Mouse (Mus musculus) erythroblast, embryonic 14.5 days (primary cell): ENCODE data around the gene Srbd1. TPM values are rescaled to one million over a fixed set of nuclear protein-coding genes. Genes with fewer than 3 reads are reported as not detected.

Source experiments
- H3K27me3 ChIP-seq: 2 replicates; pipeline ENCODE4 v1.6.1; 2012; ENCODE audit warnings: inconsistent platforms; ENCODE audit not compliant: control insufficient read depth
- H3K36me3 ChIP-seq: 2 replicates; pipeline ENCODE4 v1.6.1; 2012; ENCODE audit warnings: mild to moderate bottlenecking, inconsistent platforms; ENCODE audit not compliant: control insufficient read depth
- H3K4me1 ChIP-seq: 2 replicates; pipeline ENCODE4 v1.6.1; 2012; ENCODE audit warnings: inconsistent platforms; ENCODE audit not compliant: control insufficient read depth
- H3K4me3 ChIP-seq: replicated peaks from 2 replicates; pipeline ENCODE3; 2012; ENCODE audit warnings: moderate library complexity, mild to moderate bottlenecking, inconsistent platforms
- H3K9me3 ChIP-seq: 2 replicates; pipeline ENCODE4 v1.6.1; 2012; ENCODE audit warnings: low read length, inconsistent platforms, mixed read lengths; ENCODE audit not compliant: control insufficient read depth
- GATA1 ChIP-seq: IDR thresholded peaks from 2 replicates; pipeline ENCODE4 v1.6.1; 2012; ENCODE audit warnings: low read length, inconsistent platforms, mixed read lengths
- TAL1 ChIP-seq: IDR thresholded peaks from 3 replicates; pipeline ENCODE4 v1.6.1; 2012; ENCODE audit warnings: low read length, inconsistent platforms, mixed read lengths
- polyA plus RNA-seq: library from polyadenylated mRNA; stranded (reverse); fragments of >175 nt; gene quantifications from 2 replicates; pipeline ENCODE4 v1.2.3, GENCODE M21; 2012

Srbd1 gene
- polyA plus RNA-seq, 1 experiment, result 0.67 TPM

GRCm38 (mm10) chr17:86029175-86029574 is 115.8 kb downstream of the Srbd1 start:
- Histone ChIP-seq H3K9me3 (no peaks in the 10 kb centered on the region), H3K4me3 (no peak overlapping the region), H3K27me3 (no peaks in the 10 kb centered on the region), H3K4me1 (peaks cover 46% of the 10 kb centered on the region), H3K36me3 (no peaks in the 10 kb centered on the region; the same call in 1 of the 2 replicates)
- no peak for TF ChIP-seq TAL1
- TF ChIP-seq GATA1, result no peak

DNA sequence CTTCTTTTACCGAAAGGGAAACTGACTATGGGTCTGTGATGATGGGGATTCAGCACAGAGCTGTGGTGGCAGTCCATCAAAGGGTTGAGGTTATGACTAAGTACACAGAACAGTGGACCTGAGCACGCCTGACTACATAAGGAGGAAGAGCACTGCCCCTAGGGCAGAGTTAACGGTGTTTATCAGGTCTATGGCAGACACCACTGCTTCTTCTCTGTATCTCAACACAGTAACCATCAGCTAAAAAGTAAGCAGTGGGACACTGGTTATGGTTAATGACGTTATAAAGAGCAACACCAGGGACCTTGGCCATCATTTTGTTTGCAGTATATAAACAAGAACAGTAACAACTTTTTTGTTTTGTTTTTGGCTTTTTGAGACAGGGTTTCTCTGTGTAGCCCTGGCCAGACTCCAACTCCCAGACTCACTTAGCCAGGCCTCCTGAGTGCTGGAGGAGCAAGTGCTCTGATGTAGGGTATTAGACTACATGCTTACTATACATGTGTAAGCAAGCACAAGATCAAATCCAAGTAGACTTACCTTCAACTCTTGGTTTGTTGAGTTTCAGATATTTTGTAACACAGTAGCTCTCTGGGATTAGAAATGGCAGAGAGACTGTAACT is 117.3 kb downstream of the Srbd1 start:
- H3K9me3 ChIP-seq, result no peaks in the 10 kb centered on the region
- H3K4me1 ChIP-seq, result peaks cover 56% of the 10 kb centered on the region
- H3K27me3 ChIP-seq, result no peaks in the 10 kb centered on the region
- H3K4me3 ChIP-seq, result no peak overlapping the region
- no peaks in the 10 kb centered on the region; the same call in 1 of the 2 replicates for H3K36me3 ChIP-seq
- TF ChIP-seq GATA1 (no peak), TAL1 (no peak)

DNA sequence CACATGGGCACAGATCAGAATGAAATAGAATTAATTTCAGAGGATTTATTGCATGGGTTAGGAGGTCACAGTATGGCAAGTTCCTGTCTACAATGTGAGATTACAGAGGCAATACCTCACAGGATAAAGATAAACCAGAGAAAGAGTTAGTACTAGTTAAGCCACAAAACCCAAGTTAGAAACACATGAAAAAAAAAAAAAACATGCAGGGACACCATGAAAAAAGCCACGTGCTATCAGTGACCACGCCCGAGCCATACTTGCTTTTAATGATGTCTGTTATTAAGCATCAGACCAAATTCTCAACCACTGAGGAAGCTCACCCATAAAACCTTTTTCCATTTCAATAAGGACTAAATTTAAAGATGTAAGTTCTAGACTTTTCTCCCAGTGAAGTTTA is 120.4 kb downstream of the Srbd1 start:
- H3K4me1 ChIP-seq, result peaks cover 77% of the 10 kb centered on the region
- H3K36me3 ChIP-seq, result no peaks in the 10 kb centered on the region; the same call in 1 of the 2 replicates
- H3K4me3 ChIP-seq, result no peak overlapping the region
- no peaks in the 10 kb centered on the region for H3K27me3 ChIP-seq
- no peaks in the 10 kb centered on the region for H3K9me3 ChIP-seq
- TF ChIP-seq TAL1 (no peak), GATA1 (no peak)

GRCm38 (mm10) chr17:86022366-86022765 is 122.6 kb downstream of the Srbd1 start:
- no peaks in the 10 kb centered on the region for H3K27me3 ChIP-seq
- no peaks in the 10 kb centered on the region; the same call in 1 of the 2 replicates for H3K36me3 ChIP-seq
- H3K4me1 ChIP-seq, result peaks cover 54% of the 10 kb centered on the region
- TF ChIP-seq TAL1, result no peak
- no peak for TF ChIP-seq GATA1
- no peaks in the 10 kb centered on the region for H3K9me3 ChIP-seq
- H3K4me3 ChIP-seq, result no peak overlapping the region

DNA sequence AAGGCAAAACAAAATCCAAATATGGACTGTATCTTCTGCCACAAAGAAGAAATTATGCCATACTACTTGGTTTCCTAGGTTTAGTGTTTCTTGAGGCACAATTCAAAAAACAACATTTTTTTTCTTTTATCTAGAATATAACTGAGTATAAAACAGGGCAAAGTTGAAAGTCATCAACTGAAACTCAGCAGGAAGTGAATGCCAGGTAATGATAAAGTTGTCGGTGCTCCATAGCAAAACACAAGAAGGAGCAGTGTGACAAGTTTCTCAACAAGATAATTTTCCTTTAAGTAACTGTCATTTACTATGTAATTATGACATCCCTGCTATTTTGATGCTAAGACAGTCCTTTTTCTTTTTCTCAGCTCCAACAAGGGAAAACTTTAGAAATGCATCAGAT is 123.2 kb downstream of the Srbd1 start:
- Histone ChIP-seq H3K4me1 (peaks cover 49% of the 10 kb centered on the region), H3K36me3 (no peaks in the 10 kb centered on the region; the same call in 1 of the 2 replicates), H3K9me3 (no peaks in the 10 kb centered on the region), H3K4me3 (no peak overlapping the region), H3K27me3 (no peaks in the 10 kb centered on the region)
- TF ChIP-seq GATA1, result no peak

DNA sequence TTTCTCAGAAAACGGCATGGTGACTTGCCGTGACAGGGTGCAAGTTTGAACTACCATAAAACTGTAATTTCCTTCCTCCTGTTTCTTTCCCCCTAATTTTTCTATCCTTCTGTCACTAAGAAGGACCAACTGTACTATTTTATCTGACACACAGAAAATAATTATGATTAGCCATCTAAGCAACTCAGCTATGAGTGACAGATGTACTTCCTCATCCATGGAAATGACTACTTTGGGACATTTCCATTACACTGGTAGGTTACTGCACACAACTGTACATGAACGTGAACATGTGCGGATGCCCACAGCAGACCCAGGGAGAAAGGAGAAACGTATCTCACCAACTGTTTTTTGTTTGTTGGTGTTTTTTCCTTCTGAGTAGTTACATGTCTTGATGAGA is 123.7 kb downstream of the Srbd1 start:
- Histone ChIP-seq H3K4me1 (peaks cover 46% of the 10 kb centered on the region), H3K9me3 (no peaks in the 10 kb centered on the region), H3K4me3 (no peak overlapping the region), H3K36me3 (no peaks in the 10 kb centered on the region; the same call in 1 of the 2 replicates), H3K27me3 (no peaks in the 10 kb centered on the region)
- TF ChIP-seq GATA1 (no peak), TAL1 (no peak)

DNA sequence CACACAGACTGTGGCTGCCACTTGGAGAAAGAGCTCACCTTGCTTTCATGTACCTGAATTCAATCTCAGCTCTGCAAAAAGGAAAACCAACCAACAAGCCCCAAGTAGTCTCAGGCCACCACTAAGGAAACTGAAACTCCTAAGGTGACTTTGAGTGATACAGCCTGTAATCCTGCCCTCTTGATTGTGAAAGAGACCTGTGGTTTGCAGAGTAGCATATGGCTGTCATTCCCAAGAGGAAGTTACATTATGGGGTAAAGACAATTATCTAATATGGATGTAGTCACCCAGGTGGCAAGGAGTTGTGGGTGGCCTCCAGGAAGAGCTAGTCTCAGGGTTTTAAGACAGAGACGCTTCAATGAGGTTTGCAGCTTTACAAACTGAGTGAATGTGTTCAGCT is 125.2 kb downstream of the Srbd1 start:
- no peaks in the 10 kb centered on the region; the same call in 1 of the 2 replicates for H3K36me3 ChIP-seq
- H3K27me3 ChIP-seq, result no peaks in the 10 kb centered on the region
- H3K9me3 ChIP-seq, result no peaks in the 10 kb centered on the region
- no peak for TF ChIP-seq GATA1
- no peak overlapping the region for H3K4me3 ChIP-seq
- H3K4me1 ChIP-seq, result peaks cover 39% of the 10 kb centered on the region

- H3K9me3 ChIP-seq, result no peaks in the 10 kb centered on the region
These were observed 130.7 kb downstream of the Srbd1 start for GRCm38 (mm10) chr17:86014246-86014645.

DNA sequence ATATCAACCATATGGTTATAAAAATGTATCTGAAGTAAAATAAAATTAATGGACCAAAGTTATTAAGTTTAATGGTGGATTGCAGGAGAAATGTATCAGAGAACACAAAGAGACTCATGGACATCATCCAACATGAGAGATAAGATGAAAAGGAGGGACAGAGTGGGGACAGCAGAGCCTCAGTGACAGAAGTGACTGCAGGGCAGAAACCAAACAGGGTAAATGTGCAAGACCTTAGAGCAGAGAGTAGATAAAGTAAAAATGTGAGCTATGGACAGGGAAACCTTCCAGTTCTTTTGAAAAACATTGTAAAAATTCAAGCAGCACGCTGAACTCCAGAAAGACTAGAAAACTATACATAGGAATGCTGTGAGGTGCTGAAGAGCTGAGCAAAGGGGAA is 132.4 kb downstream of the Srbd1 start:
- Histone ChIP-seq H3K36me3 (peaks cover 2% of the 10 kb centered on the region; the same call in 1 of the 2 replicates), H3K27me3 (no peaks in the 10 kb centered on the region), H3K4me1 (peaks cover 18% of the 10 kb centered on the region), H3K4me3 (no peak overlapping the region), H3K9me3 (no peaks in the 10 kb centered on the region)
- TF ChIP-seq TAL1 (no peak), GATA1 (no peak)

More at GRCm38 (mm10) chr17:86014246-86014645, 130.7 kb downstream of the Srbd1 start:
- Histone ChIP-seq H3K4me3 (no peak overlapping the region), H3K4me1 (peaks cover 18% of the 10 kb centered on the region), H3K36me3 (no peaks in the 10 kb centered on the region), H3K27me3 (no peaks in the 10 kb centered on the region)
- TF ChIP-seq GATA1 (no peak), TAL1 (no peak)

- Histone ChIP-seq H3K27me3 (no peaks in the 10 kb centered on the region), H3K4me1 (peaks cover 18% of the 10 kb centered on the region), H3K36me3 (peaks cover 2% of the 10 kb centered on the region; the same call in 1 of the 2 replicates), H3K9me3 (no peaks in the 10 kb centered on the region), H3K4me3 (no peak overlapping the region)
- TF ChIP-seq GATA1, result no peak
- TF ChIP-seq TAL1, result no peak
These were observed 133.1 kb downstream of the Srbd1 start for GRCm38 (mm10) chr17:86011849-86012248.
